Mouse (Mus musculus): ENCODE measurements at regions not wholly inside any gene's neighbourhood (a gene's known extent, or its start where the extent isn't known, plus 50 kb on each side); places are given as distances from the start of the nearest gene placed in this dataset.
A peak's percentile ranks its signal among the peaks of the same experiment; 100 is the strongest.
"Not testable (repeated sequence)": the region's sequence is repeated elsewhere in the genome, so short reads cannot be mapped to it uniquely, and the experiment has no call there.

GRCm38 (mm10) chr2:22029022-22029803 is 198.1 kb upstream of the Myo3a start:
- TF ChIP-seq CTCF (conservative IDR thresholded peaks at IDR 0.05): no peak
- Histone ChIP-seq H3K4me3 (no peak overlapping the region), H3K27ac (no peak overlapping the region)
- no peak for DNase-seq (ENCODE audit: low spot score in 2 of 2)

GRCm38 (mm10) chr2:22029804-22030194 is 197.5 kb upstream of the Myo3a start:
- H3K4me3 ChIP-seq: no peak overlapping the region
- no peak for DNase-seq (ENCODE audit: low spot score in 2 of 2)
- H3K27ac ChIP-seq: no peak overlapping the region
- no peak for TF ChIP-seq CTCF (conservative IDR thresholded peaks at IDR 0.05)

GRCm38 (mm10) chr2:22036841-22037240 is 190.5 kb upstream of the Myo3a start:
- H3K4me3 ChIP-seq: no peak overlapping the region
- H3K27ac ChIP-seq: no peak overlapping the region
- no peak for TF ChIP-seq CTCF (conservative IDR thresholded peaks at IDR 0.05)
- no peak for DNase-seq (ENCODE audit: low spot score in 2 of 2)

- no peak for DNase-seq (ENCODE audit: low spot score in 2 of 2)
- Histone ChIP-seq H3K4me3 (no peak overlapping the region), H3K27ac (no peak overlapping the region)
- TF ChIP-seq CTCF (conservative IDR thresholded peaks at IDR 0.05): no peak
Observed at GRCm38 (mm10) chr2:22038780-22039179, 188.5 kb upstream of the Myo3a start.

GRCm38 (mm10) chr2:22043937-22044336 is 183.4 kb upstream of the Myo3a start:
- H3K4me3 ChIP-seq; H3K27ac ChIP-seq; DNase-seq (ENCODE audit: low spot score in 2 of 2): not testable (repeated sequence)

GRCm38 (mm10) chr2:22044949-22045348 is 182.4 kb upstream of the Myo3a start:
- TF ChIP-seq CTCF (conservative IDR thresholded peaks at IDR 0.05): no peak
- DNase-seq (ENCODE audit: low spot score in 2 of 2): no peak
- Histone ChIP-seq H3K27ac (no peak overlapping the region), H3K4me3 (no peak overlapping the region)

- peak in 1 of 2 experiments; percentile 6 for DNase-seq (ENCODE audit: low spot score in 2 of 2)
- H3K27ac ChIP-seq: no peak overlapping the region
- TF ChIP-seq CTCF (conservative IDR thresholded peaks at IDR 0.05): no peak
- H3K4me3 ChIP-seq: no peak overlapping the region
Observed at GRCm38 (mm10) chr2:22047465-22047864, 179.8 kb upstream of the Myo3a start.

GRCm38 (mm10) chr2:22066535-22066934 is 160.8 kb upstream of the Myo3a start:
- no peak for DNase-seq (ENCODE audit: low spot score in 2 of 2)
- no peak for TF ChIP-seq CTCF (conservative IDR thresholded peaks at IDR 0.05)
- Histone ChIP-seq H3K27ac (no peak overlapping the region), H3K4me3 (no peak overlapping the region)

- no peak for TF ChIP-seq CTCF (conservative IDR thresholded peaks at IDR 0.05)
- H3K4me3 ChIP-seq: no peak overlapping the region
- H3K27ac ChIP-seq: no peak overlapping the region
- no peak for DNase-seq (ENCODE audit: low spot score in 2 of 2)
Observed at GRCm38 (mm10) chr2:22096848-22097247, 130.5 kb upstream of the Myo3a start.

GRCm38 (mm10) chr2:22105150-22105549 is 122.2 kb upstream of the Myo3a start:
- no peak for TF ChIP-seq CTCF (conservative IDR thresholded peaks at IDR 0.05)
- H3K4me3 ChIP-seq: no peak overlapping the region
- no peak overlapping the region for H3K27ac ChIP-seq
- DNase-seq (ENCODE audit: low spot score in 2 of 2): no peak

- no peak overlapping the region for H3K4me3 ChIP-seq
- DNase-seq (ENCODE audit: low spot score in 2 of 2): no peak
- H3K27ac ChIP-seq: no peak overlapping the region
- no peak for TF ChIP-seq CTCF (conservative IDR thresholded peaks at IDR 0.05)
Observed at GRCm38 (mm10) chr2:22149721-22150120, 77.6 kb upstream of the Myo3a start.

GRCm38 (mm10) chr2:22156576-22156975 is 70.7 kb upstream of the Myo3a start:
- Histone ChIP-seq H3K27ac (no peak overlapping the region), H3K4me3 (no peak overlapping the region)
- no peak for DNase-seq (ENCODE audit: low spot score in 2 of 2)
- no peak for TF ChIP-seq CTCF (conservative IDR thresholded peaks at IDR 0.05)

- H3K4me3 ChIP-seq: no peak overlapping the region
- no peak overlapping the region for H3K27ac ChIP-seq
- no peak for TF ChIP-seq CTCF (conservative IDR thresholded peaks at IDR 0.05)
- DNase-seq (ENCODE audit: low spot score in 2 of 2): no peak
Observed at GRCm38 (mm10) chr2:22165443-22165842, 61.9 kb upstream of the Myo3a start.

- H3K4me3 ChIP-seq: no peak overlapping the region
- TF ChIP-seq CTCF (conservative IDR thresholded peaks at IDR 0.05): no peak
- no peak overlapping the region for H3K27ac ChIP-seq
- peak in 1 of 2 experiments; percentile 2 for DNase-seq (ENCODE audit: low spot score in 2 of 2)
Observed at GRCm38 (mm10) chr2:22165919-22166318, 61.4 kb upstream of the Myo3a start.

All from layer of hippocampus, adult 2 months (tissue).